Mouse (Mus musculus): ENCODE measurements around the gene Auts2. TPM values are rescaled to one million over a fixed set of nuclear protein-coding genes. Genes with fewer than 3 reads are reported as not detected.

Gene Auts2
- polyA plus RNA-seq, 1 experiment from 2014 or later = 4.4 TPM

DNA sequence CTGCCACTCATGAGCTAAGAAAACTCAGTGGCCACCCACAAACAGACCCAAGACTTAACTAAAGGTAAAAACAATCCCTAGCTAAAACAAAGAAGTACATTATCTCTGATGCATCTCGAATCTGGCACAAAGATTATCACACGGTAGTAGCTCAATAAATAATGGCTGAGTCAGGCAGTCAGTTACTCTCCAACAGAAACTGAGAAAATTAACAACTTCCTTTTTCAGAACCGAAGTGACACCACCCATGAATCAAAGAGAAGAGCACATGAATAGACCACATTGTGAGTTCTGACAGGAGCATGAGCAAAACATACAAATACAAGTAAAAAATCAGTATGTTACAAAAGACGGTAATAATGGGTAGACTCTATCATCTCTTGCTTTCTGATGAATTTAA lies 242.3 kb downstream of the Auts2 start:
- Histone ChIP-seq H3K27ac (ENCODE audit: low read length) (no peak overlapping the region), H3K27me3 (replicated peaks; ENCODE audit: insufficient read depth, low read length) (no peaks in the 10 kb centered on the region), H3K4me1 (ENCODE audit: insufficient read depth, low read depth, low read length) (no peaks in the 10 kb centered on the region), H3K9me3 (ENCODE audit: low read length) (no peaks in the 10 kb centered on the region), H3K9ac (replicated peaks; ENCODE audit: low read depth) (no peak overlapping the region), H3K36me3 (ENCODE audit: insufficient read depth, low read length) (no peaks in the 10 kb centered on the region), H3K4me3 (ENCODE audit: low read depth, low read length) (no peak overlapping the region), H3K4me2 (replicated peaks; ENCODE audit: low read depth, low read length) (no peak overlapping the region)
- ATAC-seq (no peak), DNase-seq (ENCODE audit: low spot score) (no peak)
- TF ChIP-seq CTCF (IDR thresholded peaks at IDR 0.05) = no peak
- TF ChIP-seq EP300 (IDR thresholded peaks at IDR 0.05) = no peak
- 54% methylated on average over 4 of the region's 4 CpGs for WGBS

- H3K4me2 ChIP-seq (replicated peaks; ENCODE audit: low read depth, low read length) = no peak overlapping the region
- H3K9me3 ChIP-seq (ENCODE audit: low read length) = no peaks in the 10 kb centered on the region
- H3K4me1 ChIP-seq (ENCODE audit: insufficient read depth, low read depth, low read length) = no peaks in the 10 kb centered on the region
- no peak for TF ChIP-seq EP300 (IDR thresholded peaks at IDR 0.05)
- no peak for TF ChIP-seq CTCF (IDR thresholded peaks at IDR 0.05)
- no peak overlapping the region for H3K27ac ChIP-seq (ENCODE audit: low read length)
- H3K9ac ChIP-seq (replicated peaks; ENCODE audit: low read depth) = no peak overlapping the region
- no peaks in the 10 kb centered on the region for H3K36me3 ChIP-seq (ENCODE audit: insufficient read depth, low read length)
- H3K27me3 ChIP-seq (replicated peaks; ENCODE audit: insufficient read depth, low read length) = no peaks in the 10 kb centered on the region
- 81% methylated on average over 4 of the region's 4 CpGs for WGBS
- no peak for DNase-seq (ENCODE audit: low spot score)
- ATAC-seq = no peak
- H3K4me3 ChIP-seq (ENCODE audit: low read depth, low read length) = no peak overlapping the region
These were observed 243.4 kb downstream of the Auts2 start for GRCm38 (mm10) chr5:132299716-132300115.

DNA sequence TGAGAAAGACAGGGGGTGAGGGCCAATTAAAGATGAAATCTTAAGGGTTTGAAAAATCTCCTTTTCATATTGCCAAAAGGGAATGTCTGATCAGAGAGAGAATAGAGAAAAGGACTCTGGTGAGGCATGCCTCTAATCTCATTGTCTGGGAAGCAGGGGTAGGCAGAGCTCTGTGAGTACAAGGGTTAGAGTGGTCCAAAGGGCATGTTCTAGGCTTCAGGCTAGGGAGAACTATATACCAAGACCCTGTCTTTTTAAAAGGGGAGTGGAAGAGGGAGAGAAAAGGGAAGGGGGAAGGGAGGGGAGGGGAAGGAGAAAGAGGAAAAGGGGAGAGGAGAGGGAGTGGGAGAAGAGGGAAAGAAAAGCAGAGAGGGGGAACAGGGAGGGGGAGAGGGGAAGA lies 244.1 kb downstream of the Auts2 start:
- no peak for TF ChIP-seq EP300 (IDR thresholded peaks at IDR 0.05)
- TF ChIP-seq CTCF (IDR thresholded peaks at IDR 0.05) = no peak
- H3K36me3 ChIP-seq (ENCODE audit: insufficient read depth, low read length) = no peaks in the 10 kb centered on the region

GRCm38 (mm10) chr5:132297309-132297708 lies 245.8 kb downstream of the Auts2 start:
- TF ChIP-seq EP300 (IDR thresholded peaks at IDR 0.05) (no peak), CTCF (IDR thresholded peaks at IDR 0.05) (no peak)
- Histone ChIP-seq H3K9me3 (ENCODE audit: low read length) (no peaks in the 10 kb centered on the region), H3K27ac (ENCODE audit: low read length) (no peak overlapping the region), H3K36me3 (ENCODE audit: insufficient read depth, low read length) (no peaks in the 10 kb centered on the region), H3K9ac (replicated peaks; ENCODE audit: low read depth) (no peak overlapping the region), H3K4me2 (replicated peaks; ENCODE audit: low read depth, low read length) (no peak overlapping the region), H3K4me3 (ENCODE audit: low read depth, low read length) (no peak overlapping the region), H3K27me3 (replicated peaks; ENCODE audit: insufficient read depth, low read length) (no peaks in the 10 kb centered on the region), H3K4me1 (ENCODE audit: insufficient read depth, low read depth, low read length) (no peaks in the 10 kb centered on the region)
- DNase-seq (ENCODE audit: low spot score) = no peak
- ATAC-seq = no peak
- WGBS = 91% methylated on average over 7 of the region's 7 CpGs

More for the DNA sequence above, 244.1 kb downstream of the Auts2 start:
- H3K4me2 ChIP-seq (replicated peaks; ENCODE audit: low read depth, low read length) = no peak overlapping the region
- H3K9ac ChIP-seq (replicated peaks; ENCODE audit: low read depth) = no peak overlapping the region
- no peaks in the 10 kb centered on the region for H3K4me1 ChIP-seq (ENCODE audit: insufficient read depth, low read depth, low read length)
- H3K27ac ChIP-seq (ENCODE audit: low read length) = no peak overlapping the region
- ATAC-seq (no peak), DNase-seq (ENCODE audit: low spot score) (no peak)
- H3K27me3 ChIP-seq (replicated peaks; ENCODE audit: insufficient read depth, low read length) = no peaks in the 10 kb centered on the region
- H3K4me3 ChIP-seq (ENCODE audit: low read depth, low read length) = no peak overlapping the region
- H3K9me3 ChIP-seq (ENCODE audit: low read length) = no peaks in the 10 kb centered on the region

DNA sequence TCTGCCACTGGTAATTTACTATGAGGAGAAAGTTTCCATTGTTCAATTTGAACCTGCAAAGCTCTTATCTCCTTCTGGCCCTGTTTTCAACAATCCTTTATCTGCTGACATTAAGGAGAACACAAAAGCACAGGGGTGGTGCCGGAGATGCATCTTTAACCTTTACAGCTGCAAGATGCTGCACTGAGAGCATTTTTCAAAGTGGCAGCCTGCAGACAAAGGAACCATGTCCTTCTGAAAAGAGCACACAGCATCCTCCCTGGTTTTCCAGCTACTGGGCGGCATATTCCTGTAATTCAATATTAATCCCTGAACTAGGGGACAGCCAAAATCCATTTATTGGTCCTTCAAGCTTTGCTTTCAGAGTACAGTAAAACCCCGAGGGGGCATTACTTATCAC lies 248.7 kb downstream of the Auts2 start:
- no peak for DNase-seq (ENCODE audit: low spot score)
- no peak for ATAC-seq
- H3K9ac ChIP-seq (replicated peaks; ENCODE audit: low read depth) = no peak overlapping the region

GRCm38 (mm10) chr5:132292932-132293331 lies 250.2 kb downstream of the Auts2 start:
- no peak for ATAC-seq
- Histone ChIP-seq H3K27me3 (replicated peaks; ENCODE audit: insufficient read depth, low read length) (no peaks in the 10 kb centered on the region), H3K4me3 (ENCODE audit: low read depth, low read length) (no peak overlapping the region), H3K4me1 (ENCODE audit: insufficient read depth, low read depth, low read length) (no peaks in the 10 kb centered on the region), H3K9me3 (ENCODE audit: low read length) (no peaks in the 10 kb centered on the region), H3K36me3 (ENCODE audit: insufficient read depth, low read length) (no peaks in the 10 kb centered on the region), H3K27ac (ENCODE audit: low read length) (no peak overlapping the region), H3K9ac (replicated peaks; ENCODE audit: low read depth) (no peak overlapping the region), H3K4me2 (replicated peaks; ENCODE audit: low read depth, low read length) (no peak overlapping the region)
- WGBS = 76% methylated on average over 2 of the region's 2 CpGs
- DNase-seq (ENCODE audit: low spot score) = no peak
- TF ChIP-seq CTCF (IDR thresholded peaks at IDR 0.05) (no peak), EP300 (IDR thresholded peaks at IDR 0.05) (no peak)

More for the DNA sequence above, 248.7 kb downstream of the Auts2 start:
- Histone ChIP-seq H3K27ac (ENCODE audit: low read length) (no peak overlapping the region), H3K36me3 (ENCODE audit: insufficient read depth, low read length) (no peaks in the 10 kb centered on the region), H3K27me3 (replicated peaks; ENCODE audit: insufficient read depth, low read length) (no peaks in the 10 kb centered on the region), H3K9me3 (ENCODE audit: low read length) (no peaks in the 10 kb centered on the region), H3K4me1 (ENCODE audit: insufficient read depth, low read depth, low read length) (no peaks in the 10 kb centered on the region), H3K4me2 (replicated peaks; ENCODE audit: low read depth, low read length) (no peak overlapping the region), H3K4me3 (ENCODE audit: low read depth, low read length) (no peak overlapping the region)
- TF ChIP-seq EP300 (IDR thresholded peaks at IDR 0.05) (no peak), CTCF (IDR thresholded peaks at IDR 0.05) (no peak)
- 62% methylated on average over 3 of the region's 3 CpGs for WGBS

All from lung, postnatal 0 days (tissue).